19 mouse cellular contexts compared by ENCODE assay signal in genomic region chr10:99789418-99789817, GRCm38 (mm10). TPM values are rescaled to one million over a fixed set of nuclear protein-coding genes. Genes with fewer than 3 reads are reported as not detected.
DNase-seq lines count a peak whose midpoint lies in the region; ATAC-seq lines count a peak whose summit lies in the region.
"Had no signal": no experiment of that assay in that cellular context is flagged by ENCODE, and none has a peak within 500 bp of the region (broad histone marks: within the 10 kb centered on the region; RNA-seq: fewer than 3 reads in every experiment).

No protein-coding gene starts in this region.

- no peaks in the 10 kb centered on the region for H3K9me3 ChIP-seq in kidney, embryonic 16.5 days (ENCODE audit: low read length)
- no peaks in the 10 kb centered on the region for H3K9me3 ChIP-seq in kidney, embryonic 14.5 days (ENCODE audit: control insufficient read depth, low read length)
- H3K9me3 ChIP-seq: heart, embryonic 10.5 days; limb, embryonic 15.5 days; midbrain, embryonic 12.5 days had no signal

- H3K27me3 ChIP-seq in kidney, embryonic 16.5 days (ENCODE audit: insufficient read depth, low read length), result no peaks in the 10 kb centered on the region
- no peaks in the 10 kb centered on the region for H3K27me3 ChIP-seq in kidney, embryonic 14.5 days (ENCODE audit: control insufficient read depth, insufficient read depth, low read length)
- H3K27me3 ChIP-seq: limb, embryonic 15.5 days; midbrain, embryonic 12.5 days had no signal

- H3K36me3 ChIP-seq in kidney, embryonic 16.5 days (ENCODE audit: insufficient read depth, low read length), result no peaks in the 10 kb centered on the region
- H3K36me3 ChIP-seq in kidney, embryonic 14.5 days (ENCODE audit: control insufficient read depth, insufficient read depth, low read length), result no peaks in the 10 kb centered on the region
- H3K36me3 ChIP-seq: heart, embryonic 10.5 days; limb, embryonic 15.5 days; midbrain, embryonic 12.5 days had no signal

- H3K9ac ChIP-seq in kidney, embryonic 16.5 days (replicated peaks; ENCODE audit: low read length), result no peak overlapping the region
- no peak overlapping the region for H3K9ac ChIP-seq in kidney, embryonic 14.5 days (ENCODE audit: low read depth, low read length)
- H3K9ac ChIP-seq: limb, embryonic 15.5 days; midbrain, embryonic 12.5 days had no signal

- peak; percentile 42; the same call in 1 of the 2 replicates for ATAC-seq in kidney, embryonic 16.5 days (ENCODE audit: low FRiP score, low TSS enrichment)
- ATAC-seq in kidney, embryonic 14.5 days (ENCODE audit: low FRiP score, low TSS enrichment), result no peak
- ATAC-seq: inflammation-experienced regulatory T-cells, adult 6 months had no signal

- DNase-seq in cerebellum, postnatal 10 days, result peak; percentile 23 to 34
- no peak for DNase-seq in cerebellum, adult 18-20 months
- DNase-seq in NIH3T3 (ENCODE audit: low read depth) (peak; percentile 6), liver (no peak)
- DNase-seq in lung, postnatal 14 days, result peak; percentile 14
- DNase-seq in spleen, postnatal 10 days (ENCODE audit: low spot score in 2 of 2), result no peak
- DNase-seq: cerebellum, adult 8-10 months; gastrocnemius, postnatal 10 days; heart, postnatal 36 days; thymus, postnatal 25 days had no signal

- H3K4me1 ChIP-seq in kidney, embryonic 16.5 days (ENCODE audit: insufficient read depth, low read length), result no peaks in the 10 kb centered on the region
- no peaks in the 10 kb centered on the region for H3K4me1 ChIP-seq in kidney, embryonic 14.5 days (ENCODE audit: control insufficient read depth, insufficient read depth, low read length)
- H3K4me1 ChIP-seq: heart, embryonic 10.5 days; limb, embryonic 15.5 days; midbrain, embryonic 12.5 days had no signal

- H3K4me2 ChIP-seq in kidney, embryonic 16.5 days (replicated peaks; ENCODE audit: low read depth, low read length), result no peak overlapping the region
- H3K4me2 ChIP-seq in kidney, embryonic 14.5 days (replicated peaks; ENCODE audit: low read depth, low read length), result no peak overlapping the region
- H3K4me2 ChIP-seq: limb, embryonic 15.5 days; midbrain, embryonic 12.5 days had no signal

- 68% methylated on average over 2 of the region's 2 CpGs for WGBS in kidney, embryonic 16.5 days
- WGBS in kidney, embryonic 14.5 days, result 76% methylated on average over 2 of the region's 2 CpGs

- H3K4me3 ChIP-seq in kidney, embryonic 16.5 days (ENCODE audit: low read length), result no peak overlapping the region
- H3K4me3 ChIP-seq in kidney, embryonic 14.5 days (ENCODE audit: low read length), result no peak overlapping the region
- H3K4me3 ChIP-seq: erythroblast, embryonic 14.5 days; heart, embryonic 10.5 days; limb, embryonic 15.5 days; midbrain, embryonic 12.5 days had no signal

- H3K27ac ChIP-seq in kidney, embryonic 16.5 days (ENCODE audit: low read length), result no peak overlapping the region
- no peak overlapping the region for H3K27ac ChIP-seq in kidney, embryonic 14.5 days (ENCODE audit: low read depth, low read length)
- H3K27ac ChIP-seq: heart, embryonic 10.5 days; limb, embryonic 15.5 days; midbrain, embryonic 12.5 days; stomach, postnatal 0 days had no signal

RNA-seq across cellular contexts. Expression of gene Csl, which starts 30.0 kb away (rescaled TPM):
- polyA plus RNA-seq in kidney, embryonic 16.5 days (2015; fragmentation: Nextera tagmentation; extraction: Ambion mirVana), result 0.24 and 0.58 TPM in 2 replicates
- polyA plus RNA-seq in kidney, embryonic 14.5 days (2014; fragmentation: Nextera tagmentation; extraction: Ambion mirVana), result not detected in 2 replicates
- polyA plus RNA-seq: erythroblast, embryonic 14.5 days; inflammation-experienced regulatory T-cells, adult 6 months; spleen, adult 2 months had no signal

Comparison
In these comparisons a context has a peak if more than half of its experiments do, and no peak if none do; other contexts are left out.
1. DNase-seq: peak in cerebellum, postnatal 10 days (2 of 2), NIH3T3 (single experiment) and lung, postnatal 14 days (single experiment); none in cerebellum, adult 18-20 months (0 of 2), spleen, postnatal 10 days (0 of 2) and liver (single experiment).